Mouse (Mus musculus) small intestine, adult 2 months (tissue): ENCODE results near the gene Spon1. TPM values are rescaled to one million over a fixed set of nuclear protein-coding genes. Genes with fewer than 3 reads are reported as not detected.

Experiments
- H3K27ac ChIP-seq: fragments of 200-500 bp; 2 replicates; pipeline ENCODE4 v1.5.1; 2012; ENCODE audit warnings: low read depth, low read length, control low read depth, inconsistent platforms; ENCODE audit not compliant: insufficient read depth
- H3K27me3 ChIP-seq: fragments of 200-500 bp; 2 replicates; pipeline ENCODE4 v1.6.1; 2012; ENCODE audit warnings: mild to moderate bottlenecking, moderate library complexity, low read length, inconsistent platforms; ENCODE audit not compliant: control insufficient read depth, insufficient read depth
- H3K36me3 ChIP-seq: fragments of 200-500 bp; 2 replicates; pipeline ENCODE4 v1.6.1; 2012; ENCODE audit warnings: mild to moderate bottlenecking, low read length, control low read depth, inconsistent platforms; ENCODE audit not compliant: control insufficient read depth, insufficient read depth
- H3K4me1 ChIP-seq: fragments of 200-500 bp; 2 replicates; pipeline ENCODE4 v1.6.1; 2012; ENCODE audit warnings: low read length, inconsistent platforms, mixed read lengths; ENCODE audit not compliant: control insufficient read depth, insufficient read depth, insufficient read length
- H3K4me3 ChIP-seq: fragments of 200-500 bp; 2 replicates; pipeline ENCODE4 v1.5.1; 2012; ENCODE audit warnings: low read depth, mild to moderate bottlenecking, control low read depth, inconsistent platforms, low read length, moderate library complexity
- CTCF ChIP-seq: fragments of 200-500 bp; IDR thresholded peaks from 2 replicates; pipeline ENCODE4 v1.5.1; 2012; ENCODE audit warnings: low read depth, mild to moderate bottlenecking, control low read depth, inconsistent platforms, low read length, moderate library complexity, mixed read lengths; ENCODE audit not compliant: insufficient replicate concordance, insufficient read length; ENCODE audit errors: extremely low read depth
- POLR2A ChIP-seq: fragments of 200-500 bp; IDR thresholded peaks from 2 replicates; pipeline ENCODE4 v1.6.1; 2012; ENCODE audit warnings: low read depth, mild to moderate bottlenecking, control low read depth, inconsistent platforms, low read length, moderate library complexity
- WGBS: fragments of 180-500 bp; shearing (Covaris S2); methylation state at CpG from one replicate; pipeline ENCODE4 v1.1.7; 2018; 5-methylcytosine and 5-hydroxymethylcytosine counted together
- polyA plus RNA-seq: library from polyadenylated mRNA; depleted of rRNA; stranded (reverse); fragments of >200 nt; gene quantifications from 2 replicates; pipeline ENCODE4 v1.2.3, GENCODE M21; 2012

The Spon1 gene
- polyA plus RNA-seq, 1 experiment: 3.3 TPM

DNA sequence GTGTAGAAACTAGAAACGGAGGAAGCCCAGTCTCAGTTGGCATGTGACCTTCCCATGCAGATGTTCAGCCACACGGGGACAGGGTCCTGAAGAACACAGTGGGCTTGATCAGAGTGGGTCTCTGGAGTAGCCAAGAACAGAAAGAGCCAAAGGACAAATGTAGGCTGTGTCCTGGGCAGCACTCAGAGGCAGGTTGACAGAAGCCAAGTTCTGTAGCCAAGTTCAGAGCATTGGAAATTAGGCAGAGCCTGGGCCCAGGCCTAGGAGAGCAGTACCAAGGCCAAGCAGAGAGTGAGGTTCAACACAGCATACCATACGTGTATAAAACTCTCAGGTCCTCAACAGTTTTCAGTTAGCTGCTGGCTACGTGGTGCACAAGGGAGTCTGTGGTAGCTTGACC, 153.7 kb downstream of the Spon1 start:
- Histone ChIP-seq H3K4me1 (no peaks in the 10 kb centered on the region), H3K27me3 (no peaks in the 10 kb centered on the region), H3K36me3 (no peaks in the 10 kb centered on the region), H3K27ac (no peak overlapping the region), H3K4me3 (no peak overlapping the region)
- TF ChIP-seq POLR2A (no peak), CTCF (no peak)
- WGBS: 74% methylated on average over 4 of the region's 4 CpGs

DNA sequence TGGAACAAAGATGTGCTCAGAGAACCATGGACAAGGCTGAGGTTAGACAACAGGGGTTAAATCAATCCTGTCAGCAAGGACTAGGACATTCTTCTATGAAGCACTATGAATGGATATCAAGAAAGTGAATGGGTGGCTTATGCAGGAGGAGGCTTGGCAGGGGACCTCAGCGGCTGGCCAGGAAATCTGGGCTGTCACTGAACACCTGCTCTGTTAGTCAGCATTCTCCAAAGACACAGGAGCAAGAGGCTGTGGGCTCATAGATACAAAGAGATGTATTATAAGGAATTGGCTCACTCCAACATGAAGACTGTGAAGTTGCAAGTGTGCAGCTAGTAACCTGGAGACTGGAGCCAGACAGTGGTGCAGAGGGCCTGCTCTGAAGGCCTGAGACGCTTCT, 154.3 kb downstream of the Spon1 start:
- 86% methylated on average over 2 of the region's 2 CpGs for WGBS
- no peaks in the 10 kb centered on the region for H3K36me3 ChIP-seq
- no peaks in the 10 kb centered on the region for H3K27me3 ChIP-seq
- H3K27ac ChIP-seq: no peak overlapping the region
- TF ChIP-seq CTCF: no peak
- TF ChIP-seq POLR2A: no peak
- no peaks in the 10 kb centered on the region for H3K4me1 ChIP-seq
- no peak overlapping the region for H3K4me3 ChIP-seq

DNA sequence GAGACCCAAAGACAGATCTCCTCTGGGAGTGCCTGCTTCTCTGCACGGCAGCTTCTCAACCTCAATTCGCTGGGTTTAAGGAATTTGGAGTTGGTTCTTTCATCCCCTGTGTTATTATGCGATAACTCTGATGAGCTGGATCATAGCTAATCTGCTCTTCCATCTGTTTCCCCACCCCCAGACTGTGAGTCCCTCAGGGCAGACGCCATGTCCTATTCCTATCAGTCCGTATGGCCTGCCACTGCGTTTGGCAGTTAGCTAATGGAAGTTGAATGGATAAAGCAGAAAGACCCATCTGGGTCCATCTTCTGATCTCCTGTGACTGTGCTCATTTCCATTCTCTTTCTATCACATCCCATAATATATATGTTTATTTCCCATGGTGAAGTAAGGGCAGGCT, 158.8 kb downstream of the Spon1 start:
- H3K4me1 ChIP-seq: no peaks in the 10 kb centered on the region
- no peaks in the 10 kb centered on the region for H3K36me3 ChIP-seq
- H3K4me3 ChIP-seq: no peak overlapping the region
- 90% methylated on average over 6 of the region's 6 CpGs for WGBS
- no peaks in the 10 kb centered on the region for H3K27me3 ChIP-seq
- TF ChIP-seq POLR2A: no peak
- TF ChIP-seq CTCF: no peak
- H3K27ac ChIP-seq: no peak overlapping the region

DNA sequence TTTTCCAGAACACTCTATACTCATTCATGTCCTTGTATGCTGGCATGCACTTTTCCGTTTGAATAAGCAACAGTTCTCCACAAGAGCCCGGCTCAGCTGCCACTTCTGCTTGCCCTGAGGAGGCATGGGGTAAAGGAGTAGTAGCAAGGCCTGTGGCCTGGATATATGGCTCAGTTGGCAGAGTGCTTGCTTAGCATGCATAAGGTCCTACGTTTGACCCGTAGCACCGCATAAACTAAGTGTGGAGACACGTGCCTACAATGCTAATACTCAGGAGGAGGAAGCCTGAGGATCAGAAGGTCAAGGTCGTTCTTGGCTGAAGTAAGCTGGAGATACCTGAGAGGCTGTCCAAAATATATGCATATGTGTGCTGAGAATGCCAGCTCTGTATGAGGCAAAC, 185.1 kb downstream of the Spon1 start:
- Histone ChIP-seq H3K27me3 (no peaks in the 10 kb centered on the region), H3K4me1 (no peaks in the 10 kb centered on the region), H3K27ac (no peak overlapping the region), H3K36me3 (no peaks in the 10 kb centered on the region), H3K4me3 (no peak overlapping the region)
- TF ChIP-seq CTCF (no peak), POLR2A (no peak)
- 69% methylated on average over 7 of the region's 7 CpGs for WGBS

DNA sequence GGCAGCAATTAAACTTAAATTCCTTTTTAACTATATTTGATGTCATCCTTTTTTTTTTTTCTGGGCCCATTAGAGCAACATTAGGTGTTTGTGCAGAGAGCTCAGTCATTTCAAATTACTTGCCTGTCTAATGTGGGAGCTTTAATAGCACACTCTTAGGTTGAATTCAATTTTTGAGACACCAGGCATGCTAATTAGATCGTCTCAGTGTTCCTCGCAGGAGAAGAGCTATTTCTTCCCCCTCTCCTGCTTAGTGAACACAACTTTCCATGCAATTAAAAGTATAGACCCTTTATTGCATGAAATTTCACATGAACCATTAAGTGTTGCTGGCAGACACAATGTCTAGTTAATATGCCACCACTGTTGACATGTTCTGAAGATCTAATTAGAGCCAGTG, 189.6 kb downstream of the Spon1 start:
- Histone ChIP-seq H3K36me3 (no peaks in the 10 kb centered on the region), H3K4me3 (no peak overlapping the region), H3K4me1 (no peaks in the 10 kb centered on the region), H3K27me3 (no peaks in the 10 kb centered on the region), H3K27ac (no peak overlapping the region)
- 86% methylated on average over 2 of the region's 2 CpGs for WGBS
- TF ChIP-seq POLR2A (no peak), CTCF (no peak)

DNA sequence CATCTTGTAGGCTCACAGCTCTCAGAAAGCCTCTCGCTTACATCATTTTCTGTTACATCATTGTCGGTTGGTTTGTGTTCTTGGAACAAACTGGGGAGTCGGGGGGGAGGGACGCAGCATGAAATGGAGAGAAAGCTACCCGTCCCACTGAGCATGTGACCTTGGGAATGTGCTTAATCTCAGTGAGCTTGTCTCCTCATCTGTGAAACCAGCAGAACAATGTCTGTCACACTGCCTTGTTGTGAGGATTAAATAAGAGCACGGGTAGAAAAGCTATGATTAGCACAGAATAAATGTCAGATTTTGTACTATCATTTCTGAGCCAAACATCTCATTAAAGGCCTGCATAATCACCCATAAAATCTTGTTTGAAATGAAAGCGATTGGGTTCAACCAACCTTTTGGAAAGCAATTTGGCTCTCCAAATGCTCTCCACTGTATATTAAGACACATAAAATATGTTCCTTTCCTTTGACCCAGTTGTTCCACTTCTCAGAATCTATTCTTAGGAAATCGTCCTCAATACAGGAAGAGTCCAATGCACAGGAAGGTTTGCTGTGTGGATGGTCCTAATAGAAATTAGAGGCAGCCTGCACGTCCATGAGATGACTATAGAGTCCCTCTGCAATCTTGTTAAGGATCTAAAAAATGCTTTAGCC, 195.2 kb downstream of the Spon1 start:
- H3K4me3 ChIP-seq: no peak overlapping the region
- H3K27me3 ChIP-seq: no peaks in the 10 kb centered on the region; the same call in 1 of the 2 replicates
- no peaks in the 10 kb centered on the region for H3K36me3 ChIP-seq
- H3K27ac ChIP-seq: no peak overlapping the region
- 71% methylated on average over 9 of the region's 9 CpGs for whole genome bisulfite sequencing
- TF ChIP-seq POLR2A (no peak), CTCF (no peak)
- no peaks in the 10 kb centered on the region; the same call in 1 of the 2 replicates for H3K4me1 ChIP-seq

DNA sequence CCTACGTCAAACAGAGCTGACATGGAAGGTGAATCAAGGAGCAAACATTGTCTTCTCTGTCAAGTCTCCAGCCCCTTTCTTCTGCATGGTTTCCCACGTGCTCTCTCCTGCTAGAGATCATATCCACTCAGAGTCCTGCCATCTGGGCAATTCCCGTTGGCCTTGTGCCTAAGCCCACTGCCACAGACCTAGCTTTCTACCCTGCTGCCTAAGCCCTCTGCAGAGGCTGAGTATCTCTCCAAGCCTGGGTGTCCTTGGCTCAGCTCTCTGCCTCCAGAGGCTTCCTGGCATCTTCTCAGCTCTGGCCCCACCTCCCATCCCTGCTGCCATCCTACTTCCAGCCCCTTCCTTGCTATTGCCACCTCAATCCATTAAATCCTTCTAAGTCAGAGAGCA, 195.7 kb downstream of the Spon1 start:
- H3K27me3 ChIP-seq: no peaks in the 10 kb centered on the region; the same call in 1 of the 2 replicates
- no peak overlapping the region for H3K4me3 ChIP-seq
- H3K27ac ChIP-seq: no peak overlapping the region
- H3K4me1 ChIP-seq: no peaks in the 10 kb centered on the region; the same call in 1 of the 2 replicates
- H3K36me3 ChIP-seq: no peaks in the 10 kb centered on the region
- 77% methylated on average over 3 of the region's 3 CpGs for WGBS
- TF ChIP-seq CTCF (no peak), POLR2A (no peak)

DNA sequence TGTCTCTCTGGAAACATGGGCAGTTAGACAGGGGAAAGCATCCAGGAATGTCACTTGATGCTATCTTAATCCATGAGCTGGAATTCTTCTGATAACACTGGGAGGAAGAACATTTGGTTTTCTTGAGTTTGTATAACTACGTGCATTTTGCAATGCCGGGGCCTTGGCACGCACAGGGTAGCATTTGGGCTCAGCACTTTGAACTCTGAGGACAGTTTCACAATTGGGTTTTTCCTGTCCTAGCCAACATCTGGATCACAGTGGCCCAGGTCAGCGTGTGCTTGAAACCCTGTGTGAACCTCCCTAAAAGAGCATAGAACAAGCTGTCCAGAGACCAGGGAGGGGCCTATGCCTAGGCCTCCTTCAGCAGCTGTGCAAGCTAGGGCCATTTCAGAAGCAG, 196.3 kb downstream of the Spon1 start:
- TF ChIP-seq POLR2A (no peak), CTCF (no peak)
- Histone ChIP-seq H3K27me3 (no peaks in the 10 kb centered on the region; the same call in 1 of the 2 replicates), H3K36me3 (no peaks in the 10 kb centered on the region), H3K4me1 (no peaks in the 10 kb centered on the region; the same call in 1 of the 2 replicates), H3K4me3 (no peak overlapping the region), H3K27ac (no peak overlapping the region)
- 56% methylated on average over 4 of the region's 4 CpGs for whole genome bisulfite sequencing
